Mouse (Mus musculus): ENCODE measurements around the gene Dcaf10.
"Not testable (repeated sequence)": the region's sequence is repeated elsewhere in the genome, so short reads cannot be mapped to it uniquely, and the experiment has no call there.

Dcaf10 gene

GRCm38 (mm10) chr4:45341669-45342249 lies at the start of gene Dcaf10:
TSS of gene Dcaf10 (plus strand) at chr4:45342101.
- DNase-seq (ENCODE audit: low spot score in 2 of 2) = peak; percentile 62 to 91

- peak; percentile 51 to 75 for DNase-seq (ENCODE audit: low spot score in 2 of 2)
These were observed 45.0 kb upstream of the Dcaf10 start, which contains the start of gene Trmt10b for GRCm38 (mm10) chr4:45296662-45297564. TSS of gene Trmt10b (plus strand) at chr4:45297127.

GRCm38 (mm10) chr4:45305536-45305935 lies 36.4 kb upstream of the Dcaf10 start:
- no peak for DNase-seq (ENCODE audit: low spot score in 2 of 2)

GRCm38 (mm10) chr4:45308046-45308445 lies 33.9 kb upstream of the Dcaf10 start:
- peak in 1 of 2 experiments; percentile 12 for DNase-seq (ENCODE audit: low spot score in 2 of 2)

GRCm38 (mm10) chr4:45308606-45309005 lies 33.3 kb upstream of the Dcaf10 start:
- DNase-seq (ENCODE audit: low spot score in 2 of 2) = no peak

- no peak for DNase-seq (ENCODE audit: low spot score in 2 of 2)
These were observed 30.8 kb upstream of the Dcaf10 start for GRCm38 (mm10) chr4:45311056-45311455.

GRCm38 (mm10) chr4:45320159-45320816 lies 21.6 kb upstream of the Dcaf10 start:
- peak; percentile 62 to 92 for DNase-seq (ENCODE audit: low spot score in 2 of 2)

- no peak for DNase-seq (ENCODE audit: low spot score in 2 of 2)
These were observed 10.8 kb upstream of the Dcaf10 start for GRCm38 (mm10) chr4:45331139-45331538.

GRCm38 (mm10) chr4:45332466-45332865 lies 9.4 kb upstream of the Dcaf10 start:
- no peak for DNase-seq (ENCODE audit: low spot score in 2 of 2)

- no peak for DNase-seq (ENCODE audit: low spot score in 2 of 2)
These were observed 675 bp upstream of the Dcaf10 start for GRCm38 (mm10) chr4:45341226-45341625.

GRCm38 (mm10) chr4:45342286-45343155 lies 620 bp downstream of the Dcaf10 start, which contains the start of gene Exosc3:
TSS of gene Exosc3 (minus strand) at chr4:45342732.
- peak in 1 of 2 experiments; percentile 11 for DNase-seq (ENCODE audit: low spot score in 2 of 2)

- no peak for DNase-seq (ENCODE audit: low spot score in 2 of 2)
These were observed 14.8 kb downstream of the Dcaf10 start for GRCm38 (mm10) chr4:45356653-45357052.

- DNase-seq (ENCODE audit: low spot score in 2 of 2) = no peak
These were observed 29.4 kb downstream of the Dcaf10 start for GRCm38 (mm10) chr4:45371261-45371660.

GRCm38 (mm10) chr4:45374879-45375278 lies 33.0 kb downstream of the Dcaf10 start:
- no peak for DNase-seq (ENCODE audit: low spot score in 2 of 2)

- DNase-seq (ENCODE audit: low spot score in 2 of 2) = no peak
These were observed 34.7 kb downstream of the Dcaf10 start for GRCm38 (mm10) chr4:45376573-45376972.

- not testable (repeated sequence) for DNase-seq (ENCODE audit: low spot score in 2 of 2)
These were observed 39.1 kb downstream of the Dcaf10 start for GRCm38 (mm10) chr4:45380903-45381580.

- DNase-seq (ENCODE audit: low spot score in 2 of 2) = not testable (repeated sequence)
These were observed 40.2 kb downstream of the Dcaf10 start for GRCm38 (mm10) chr4:45382133-45382532.

- not testable (repeated sequence) for DNase-seq (ENCODE audit: low spot score in 2 of 2)
These were observed 45.4 kb downstream of the Dcaf10 start for GRCm38 (mm10) chr4:45387296-45387695.

- DNase-seq (ENCODE audit: low spot score in 2 of 2) = no peak
These were observed 50.2 kb downstream of the Dcaf10 start for GRCm38 (mm10) chr4:45392099-45392498.

GRCm38 (mm10) chr4:45392572-45392971 lies 50.7 kb downstream of the Dcaf10 start:
- no peak for DNase-seq (ENCODE audit: low spot score in 2 of 2)

GRCm38 (mm10) chr4:45392994-45393393 lies 51.1 kb downstream of the Dcaf10 start:
- no peak for DNase-seq (ENCODE audit: low spot score in 2 of 2)

All from left cerebral cortex, adult 9 months (tissue).